Mouse (Mus musculus): ENCODE measurements at regions not wholly inside any gene's neighbourhood (a gene's known extent, or its start where the extent isn't known, plus 50 kb on each side); places are given as distances from the start of the nearest gene placed in this dataset.

DNA sequence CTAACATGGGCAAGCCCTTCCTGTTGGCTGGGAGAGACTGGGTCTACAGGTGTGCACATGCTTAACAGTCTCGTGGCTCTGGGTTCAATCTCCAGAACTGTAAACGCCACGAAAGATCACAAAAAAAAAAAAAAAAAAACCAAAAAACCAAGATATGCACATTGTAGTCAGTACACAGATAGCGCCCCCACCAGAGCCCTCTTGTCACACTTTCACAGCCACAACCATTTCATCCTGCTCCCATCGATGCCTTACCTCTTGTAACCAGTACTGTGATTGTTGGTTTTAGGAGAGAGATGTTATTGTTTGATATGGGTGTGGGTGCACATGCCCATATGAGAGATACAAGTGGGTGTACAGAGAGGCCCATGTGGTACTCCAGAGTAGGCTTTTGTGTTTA is 154.5 kb downstream of the Tmem17 start:
- TF ChIP-seq POLR2A (IDR thresholded peaks at IDR 0.05; ENCODE audit: borderline replicate concordance, extremely low read depth, insufficient read depth, insufficient read length, poor library complexity, severe bottlenecking) (no peak), CTCF (IDR thresholded peaks at IDR 0.05; ENCODE audit: borderline replicate concordance, extremely low read depth, insufficient read depth, insufficient read length) (no peak)
- no peak for DNase-seq (ENCODE audit: low read depth)

DNA sequence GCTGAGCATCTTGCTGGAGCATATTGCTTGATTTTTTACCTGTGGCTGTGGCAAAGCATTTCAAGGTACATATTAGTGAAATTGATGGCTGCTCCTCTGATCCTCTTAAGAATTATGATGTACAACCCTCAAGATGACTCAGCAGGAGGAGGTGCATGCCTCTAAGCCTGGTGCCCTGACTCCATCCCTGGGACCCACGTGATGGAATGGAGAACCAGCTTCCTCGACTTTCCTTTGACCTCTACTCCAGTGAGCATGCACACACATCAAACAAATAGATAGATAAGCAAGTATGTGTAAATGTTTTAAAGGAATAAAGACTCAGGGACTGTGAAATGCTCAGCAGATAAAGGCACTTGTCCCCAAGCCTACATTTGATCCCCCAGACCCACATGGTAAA is 156.3 kb downstream of the Tmem17 start:
- no peak for DNase-seq (ENCODE audit: low read depth)
- no peak for TF ChIP-seq CTCF (IDR thresholded peaks at IDR 0.05; ENCODE audit: borderline replicate concordance, extremely low read depth, insufficient read depth, insufficient read length)
- no peak for TF ChIP-seq POLR2A (IDR thresholded peaks at IDR 0.05; ENCODE audit: borderline replicate concordance, extremely low read depth, insufficient read depth, insufficient read length, poor library complexity, severe bottlenecking)

DNA sequence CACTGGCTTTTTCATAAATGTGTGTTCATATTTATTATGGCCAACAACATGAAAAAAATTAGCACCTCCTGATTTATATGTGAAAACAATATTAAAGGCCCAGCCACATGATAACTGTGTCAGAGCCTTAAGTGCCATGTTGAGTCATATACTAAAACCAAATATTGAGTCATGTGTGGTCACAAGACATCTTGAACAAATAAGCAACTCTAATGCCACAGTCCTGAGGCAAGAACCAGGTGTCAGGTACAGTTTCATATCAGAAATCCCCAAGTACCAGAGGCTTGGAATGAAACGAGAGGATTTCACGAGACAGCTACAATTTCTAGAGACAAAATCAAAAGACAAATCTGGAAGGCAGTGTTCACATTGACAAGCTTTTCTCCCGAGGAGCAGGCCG is 157.4 kb downstream of the Tmem17 start:
- no peak for DNase-seq (ENCODE audit: low read depth)
- TF ChIP-seq CTCF (IDR thresholded peaks at IDR 0.05; ENCODE audit: borderline replicate concordance, extremely low read depth, insufficient read depth, insufficient read length) (no peak), POLR2A (IDR thresholded peaks at IDR 0.05; ENCODE audit: borderline replicate concordance, extremely low read depth, insufficient read depth, insufficient read length, poor library complexity, severe bottlenecking) (no peak)

DNA sequence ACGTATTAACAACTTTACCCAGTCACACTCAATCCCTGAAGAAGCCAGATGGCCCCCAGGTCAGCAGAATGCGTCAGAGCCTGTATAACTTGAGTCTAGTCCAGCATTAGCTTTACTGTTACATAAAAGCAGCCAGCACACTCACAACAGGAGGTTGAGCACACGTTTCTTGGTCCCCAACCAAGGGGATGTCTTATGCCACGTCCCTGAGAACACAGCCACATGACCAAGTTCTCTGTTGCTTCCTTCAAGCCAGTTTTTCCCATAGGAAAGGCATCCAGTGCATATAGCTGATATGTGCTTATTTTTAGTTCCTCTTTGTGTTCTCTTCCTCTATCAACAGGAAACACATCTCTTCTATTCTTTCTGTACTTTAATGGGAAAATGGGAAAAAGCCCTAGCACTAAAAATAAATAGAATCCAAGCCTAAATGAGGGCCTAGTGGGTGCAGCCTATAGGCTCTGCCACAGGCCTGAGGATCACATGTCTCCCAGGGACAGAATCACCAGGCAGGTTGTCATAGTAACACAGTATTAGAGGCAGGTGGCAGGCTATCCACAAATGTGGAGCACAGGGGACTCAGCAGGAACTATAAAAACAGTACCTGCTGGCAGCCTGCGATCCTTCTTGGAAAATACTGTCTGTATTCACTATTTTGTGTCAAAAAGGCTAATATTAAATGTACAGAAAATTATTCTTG is 160.1 kb downstream of the Tmem17 start:
- peak; percentile 82 for DNase-seq (ENCODE audit: low read depth)
- TF ChIP-seq POLR2A (IDR thresholded peaks at IDR 0.05; ENCODE audit: borderline replicate concordance, extremely low read depth, insufficient read depth, insufficient read length, poor library complexity, severe bottlenecking) (no peak), CTCF (IDR thresholded peaks at IDR 0.05; ENCODE audit: borderline replicate concordance, extremely low read depth, insufficient read depth, insufficient read length) (no peak)

DNA sequence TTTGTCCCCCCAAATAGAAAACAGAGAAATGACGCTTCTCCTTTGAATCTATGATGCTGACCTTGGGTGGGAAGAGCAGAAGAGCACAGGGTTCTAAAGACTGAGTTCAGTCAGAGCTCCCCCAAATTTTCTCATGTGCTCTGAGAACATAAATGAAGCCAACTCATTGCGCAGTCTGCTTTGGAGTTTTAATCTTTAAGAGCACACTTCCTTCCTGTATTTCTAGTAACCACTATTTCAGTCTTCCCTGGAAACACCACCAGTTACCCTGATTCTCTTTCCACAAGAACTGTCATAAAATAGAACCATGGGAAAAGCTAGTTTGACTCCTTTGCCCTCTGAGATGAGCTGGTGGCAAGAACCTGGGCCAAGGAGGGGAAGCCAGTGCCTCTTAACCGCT is 163.2 kb downstream of the Tmem17 start:
- TF ChIP-seq CTCF (IDR thresholded peaks at IDR 0.05; ENCODE audit: borderline replicate concordance, extremely low read depth, insufficient read depth, insufficient read length) (no peak), POLR2A (IDR thresholded peaks at IDR 0.05; ENCODE audit: borderline replicate concordance, extremely low read depth, insufficient read depth, insufficient read length, poor library complexity, severe bottlenecking) (no peak)
- no peak for DNase-seq (ENCODE audit: low read depth)

DNA sequence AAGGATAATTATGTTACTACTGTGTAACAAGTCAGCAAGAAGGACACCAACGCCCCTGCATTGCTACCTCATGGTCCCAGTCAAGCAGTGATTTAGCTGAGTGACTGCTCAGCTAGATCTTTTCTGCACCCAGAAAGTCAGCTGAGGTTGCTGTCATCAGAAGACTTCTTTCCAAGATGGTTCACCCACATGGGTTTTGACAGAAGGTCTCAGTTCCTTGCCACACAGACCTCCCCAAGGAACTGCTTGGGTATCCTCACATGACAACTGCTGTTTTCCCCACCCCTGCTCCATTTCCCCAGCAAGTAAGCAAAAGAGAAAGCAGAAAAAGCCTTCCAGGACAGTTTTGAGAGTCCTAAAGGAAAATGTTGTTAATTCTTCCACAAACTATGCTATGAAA is 163.9 kb downstream of the Tmem17 start:
- TF ChIP-seq POLR2A (IDR thresholded peaks at IDR 0.05; ENCODE audit: borderline replicate concordance, extremely low read depth, insufficient read depth, insufficient read length, poor library complexity, severe bottlenecking), result no peak
- no peak for TF ChIP-seq CTCF (IDR thresholded peaks at IDR 0.05; ENCODE audit: borderline replicate concordance, extremely low read depth, insufficient read depth, insufficient read length)
- no peak for DNase-seq (ENCODE audit: low read depth)

DNA sequence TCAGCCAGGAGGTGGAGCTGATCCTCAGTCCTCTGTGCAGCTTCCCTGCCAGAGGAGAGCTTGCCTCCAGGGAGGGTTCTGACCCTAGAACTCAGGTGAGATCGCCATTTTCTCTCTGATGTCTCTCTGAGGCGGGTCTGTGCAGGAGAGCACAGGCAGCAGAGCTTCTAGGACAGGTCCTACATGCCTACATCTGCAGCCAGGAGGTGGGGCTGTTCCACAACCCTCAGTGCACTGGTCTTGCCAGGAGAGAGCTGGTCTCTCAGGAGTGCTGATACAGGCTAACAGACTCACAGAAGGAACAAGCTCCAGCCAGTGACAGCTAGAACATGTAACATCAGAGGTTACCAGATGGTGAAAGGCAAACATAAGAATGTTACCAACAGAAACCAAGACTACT is 165.4 kb downstream of the Tmem17 start:
- TF ChIP-seq CTCF (IDR thresholded peaks at IDR 0.05; ENCODE audit: borderline replicate concordance, extremely low read depth, insufficient read depth, insufficient read length), result no peak
- TF ChIP-seq POLR2A (IDR thresholded peaks at IDR 0.05; ENCODE audit: borderline replicate concordance, extremely low read depth, insufficient read depth, insufficient read length, poor library complexity, severe bottlenecking), result no peak
- DNase-seq (ENCODE audit: low read depth), result no peak

DNA sequence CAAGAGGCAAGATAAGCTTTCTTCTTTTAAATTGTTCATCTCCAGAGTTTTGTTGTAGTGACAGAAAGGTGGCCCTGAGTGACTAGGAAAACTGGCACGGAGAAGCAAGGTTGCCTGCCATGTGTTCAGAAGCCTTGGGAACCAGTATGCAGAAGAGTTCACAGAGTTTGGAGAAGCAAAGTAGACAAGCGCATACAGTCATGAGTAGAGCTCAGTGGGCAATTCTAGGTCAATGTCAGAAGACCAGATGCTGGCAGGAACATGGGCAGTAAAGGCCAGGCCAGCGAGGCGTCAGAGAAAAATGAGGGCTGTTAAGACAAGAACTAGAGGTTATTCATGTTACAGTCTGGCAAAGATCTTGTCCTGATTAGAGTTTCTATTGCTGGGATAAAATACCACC is 172.7 kb downstream of the Tmem17 start:
- no peak for TF ChIP-seq POLR2A (IDR thresholded peaks at IDR 0.05; ENCODE audit: borderline replicate concordance, extremely low read depth, insufficient read depth, insufficient read length, poor library complexity, severe bottlenecking)
- TF ChIP-seq CTCF (IDR thresholded peaks at IDR 0.05; ENCODE audit: borderline replicate concordance, extremely low read depth, insufficient read depth, insufficient read length), result no peak
- DNase-seq (ENCODE audit: low read depth), result no peak

DNA sequence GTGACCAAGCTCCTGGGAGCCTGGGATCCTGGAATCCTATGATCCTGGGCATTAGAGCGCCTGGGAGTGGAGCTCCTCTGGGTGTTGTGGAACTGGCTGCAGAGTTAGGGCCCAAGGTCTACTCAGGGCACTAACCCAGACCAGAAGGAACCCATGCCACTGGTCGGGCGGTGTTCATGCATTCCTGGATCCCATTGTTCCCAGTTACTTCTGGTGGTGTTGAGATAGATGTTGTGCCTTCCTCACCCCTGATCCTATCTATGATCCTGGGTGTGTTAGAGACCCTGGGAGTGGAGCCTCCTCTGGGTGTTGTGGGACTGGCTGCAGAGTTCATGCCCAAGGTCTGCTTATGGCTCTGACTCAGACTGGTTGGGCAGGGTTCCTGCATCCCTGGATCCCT is 169.9 kb downstream of the B3gnt2 start:
- no peak for TF ChIP-seq POLR2A (IDR thresholded peaks at IDR 0.05; ENCODE audit: borderline replicate concordance, extremely low read depth, insufficient read depth, insufficient read length, poor library complexity, severe bottlenecking)
- TF ChIP-seq CTCF (IDR thresholded peaks at IDR 0.05; ENCODE audit: borderline replicate concordance, extremely low read depth, insufficient read depth, insufficient read length), result no peak

DNA sequence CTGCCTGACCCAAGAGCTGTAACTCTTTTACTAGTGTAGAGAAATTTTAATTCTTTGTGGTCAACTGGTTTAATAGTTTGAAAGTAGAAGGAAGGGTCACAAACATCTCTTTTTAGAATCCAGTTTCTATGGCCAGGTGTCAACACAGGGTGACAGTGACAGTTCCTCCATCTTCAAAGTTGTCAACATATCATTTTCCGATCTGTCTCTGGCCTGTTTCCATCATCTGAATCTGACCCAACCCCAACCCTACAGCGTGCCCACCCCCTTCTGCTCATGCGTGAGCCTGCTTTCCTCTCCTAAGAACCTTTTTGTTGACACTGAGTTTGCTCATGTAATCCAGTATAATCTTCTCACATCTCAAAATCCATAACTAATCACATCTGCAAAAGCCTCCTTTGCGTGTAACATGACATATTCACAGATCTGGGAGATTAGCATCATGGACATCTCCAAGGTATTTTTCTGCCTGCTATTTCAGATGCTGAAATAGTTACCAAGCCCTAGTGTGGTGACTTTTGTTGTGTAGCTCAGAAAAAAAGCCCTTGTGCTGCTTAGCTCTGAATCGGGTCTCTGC is 168.4 kb downstream of the B3gnt2 start:
- DNase-seq (ENCODE audit: low read depth), result no peak
- TF ChIP-seq CTCF (IDR thresholded peaks at IDR 0.05; ENCODE audit: borderline replicate concordance, extremely low read depth, insufficient read depth, insufficient read length), result no peak
- TF ChIP-seq POLR2A (IDR thresholded peaks at IDR 0.05; ENCODE audit: borderline replicate concordance, extremely low read depth, insufficient read depth, insufficient read length, poor library complexity, severe bottlenecking), result no peak

More for the DNA sequence above, 169.9 kb downstream of the B3gnt2 start:
- DNase-seq (ENCODE audit: low read depth), result no peak

DNA sequence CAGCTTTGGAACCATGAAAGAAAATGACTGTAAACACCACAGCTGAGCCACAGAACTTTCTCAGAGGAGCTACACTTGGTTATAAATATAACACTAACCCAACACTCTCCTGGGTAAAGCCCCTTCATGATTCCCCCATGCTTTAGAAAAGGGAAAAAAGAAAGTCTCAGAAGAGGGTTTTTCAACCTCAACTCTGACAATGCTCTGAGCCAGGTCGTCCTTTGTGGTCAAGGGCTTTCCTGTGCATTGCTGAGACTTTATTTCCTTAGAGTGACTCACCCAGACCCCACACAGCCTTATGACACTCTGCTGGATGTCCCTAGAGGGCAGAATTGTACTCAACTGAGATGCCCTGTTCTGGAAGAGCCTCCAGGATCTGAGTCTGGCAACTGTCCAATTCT is 167.8 kb downstream of the B3gnt2 start:
- TF ChIP-seq CTCF (IDR thresholded peaks at IDR 0.05; ENCODE audit: borderline replicate concordance, extremely low read depth, insufficient read depth, insufficient read length) (no peak), POLR2A (IDR thresholded peaks at IDR 0.05; ENCODE audit: borderline replicate concordance, extremely low read depth, insufficient read depth, insufficient read length, poor library complexity, severe bottlenecking) (no peak)
- no peak for DNase-seq (ENCODE audit: low read depth)

DNA sequence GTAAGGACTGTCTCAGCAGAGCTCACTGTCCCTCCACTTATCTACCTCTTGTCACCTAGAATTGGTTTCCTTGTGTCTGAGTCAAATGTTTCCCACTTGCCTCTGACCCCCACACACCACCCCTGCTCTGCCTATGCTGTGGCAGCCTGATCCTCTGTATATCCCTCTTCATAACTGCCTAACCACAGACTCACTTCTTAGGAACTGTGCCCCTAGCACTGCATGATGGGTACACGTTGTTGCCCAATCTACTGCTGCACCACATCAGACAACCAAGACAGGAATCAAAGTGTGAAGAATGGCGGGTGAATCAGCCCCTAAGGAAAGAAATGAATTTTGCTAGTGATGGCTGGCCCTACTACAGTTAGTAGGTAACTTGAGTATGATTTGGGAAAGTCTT is 167.4 kb downstream of the B3gnt2 start:
- TF ChIP-seq POLR2A (IDR thresholded peaks at IDR 0.05; ENCODE audit: borderline replicate concordance, extremely low read depth, insufficient read depth, insufficient read length, poor library complexity, severe bottlenecking), result no peak
- TF ChIP-seq CTCF (IDR thresholded peaks at IDR 0.05; ENCODE audit: borderline replicate concordance, extremely low read depth, insufficient read depth, insufficient read length), result no peak
- no peak for DNase-seq (ENCODE audit: low read depth)

Data from brain, embryonic 14.5 days (tissue).